Mouse (Mus musculus) myocyte (in vitro differentiated cells): Measurements from ENCODE around the gene Lpar5.

ENCODE experiments used
- E2F4 ChIP-seq: IDR thresholded peaks from one replicate; pipeline ENCODE4 v1.6.1; 2011; ENCODE audit warnings: mild to moderate bottlenecking, control low read depth, moderate library complexity; ENCODE audit not compliant: insufficient read depth
- POLR2A ChIP-seq: IDR thresholded peaks from one replicate; pipeline ENCODE4 v1.6.1; 2011; ENCODE audit warnings: low read depth, mild to moderate bottlenecking, control low read depth, moderate library complexity; ENCODE audit not compliant: insufficient read length
- USF1 ChIP-seq: IDR thresholded peaks from one replicate; pipeline ENCODE4 v1.6.1; 2011; ENCODE audit warnings: low read depth, mild to moderate bottlenecking, control low read depth, moderate library complexity

- TF ChIP-seq POLR2A (no peak), E2F4 (no peak), USF1 (no peak)
These were observed 26.7 kb upstream of the Lpar5 start for GRCm38 (mm10) chr6:125041047-125041446.
